Mouse (Mus musculus): ENCODE results near the gene Efcab11.

- TF ChIP-seq GATA1 (IDR thresholded peaks at IDR 0.05; ENCODE audit: low read length) (no peak), TAL1 (IDR thresholded peaks at IDR 0.05; ENCODE audit: low read length) (no peak)
Observed at GRCm38 (mm10) chr12:99836404-99837131, 47.7 kb downstream of the Efcab11 start.

Data from erythroblast, embryonic 14.5 days (primary cell).